Mouse (Mus musculus): ENCODE measurements around the gene Fbxo11.
A peak's percentile ranks its signal among the peaks of the same experiment; 100 is the strongest.

The Fbxo11 gene

DNA sequence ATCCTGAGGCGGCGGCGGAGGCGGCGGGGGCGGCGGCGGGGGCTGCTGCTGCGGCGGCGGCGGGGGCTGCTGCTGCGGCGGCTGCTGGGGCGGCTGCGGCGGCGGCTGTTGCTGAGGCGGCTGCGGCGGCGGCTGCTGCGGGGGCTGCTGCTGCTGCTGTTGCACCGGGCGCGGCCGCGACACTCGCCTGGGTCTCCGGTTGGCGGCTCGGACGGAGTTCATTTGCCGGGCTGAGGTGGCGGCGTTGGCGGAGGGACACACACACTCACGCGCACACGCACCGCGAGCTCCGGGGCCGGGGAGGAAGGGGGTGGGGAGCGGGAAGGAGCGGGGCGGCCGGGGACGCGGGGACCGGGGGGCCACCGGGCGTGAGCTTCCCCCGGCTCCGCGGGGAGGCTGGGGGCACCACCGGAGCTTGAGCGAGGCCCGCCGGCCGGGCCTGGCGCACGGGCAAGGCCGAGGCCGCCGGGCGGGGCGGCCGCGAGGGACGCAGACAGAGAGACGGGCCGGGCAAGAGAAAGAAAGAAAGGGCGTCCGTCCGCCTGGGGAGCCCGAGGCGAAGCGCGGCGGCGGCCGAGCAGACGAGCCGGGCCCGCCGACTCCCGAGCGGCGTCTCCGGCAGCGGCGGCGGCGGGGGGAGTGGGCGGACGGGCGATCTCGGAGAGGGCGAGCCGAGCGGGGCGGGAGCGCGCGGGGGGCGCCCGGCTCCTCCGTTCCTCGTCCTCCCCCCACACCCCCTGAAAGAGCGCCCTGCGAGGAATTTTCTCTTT is at the start of gene Fbxo11:
Gene Fbxo11 (minus strand): TSS at position 261 of the 770 bp plus-strand sequence.
- peak; percentile 34 for DNase-seq (ENCODE audit: low read depth, low spot score)

DNA sequence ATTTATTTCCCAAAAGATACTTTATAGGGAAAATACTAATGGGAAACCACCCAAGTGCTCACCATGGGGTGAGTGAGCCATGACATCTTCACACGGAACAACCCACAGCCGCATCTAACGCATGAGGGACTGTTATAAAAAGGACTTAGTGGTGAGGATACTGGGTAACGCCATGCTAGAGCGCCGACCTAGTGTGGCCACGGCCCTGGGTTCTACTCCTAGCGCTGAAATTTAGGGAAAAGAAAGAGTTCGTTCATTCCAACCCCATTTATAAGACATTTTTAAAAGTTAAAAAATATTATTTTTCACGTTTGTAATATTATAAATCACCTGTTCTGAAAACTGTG is 48.8 kb upstream of the Fbxo11 start:
- no peak for DNase-seq (ENCODE audit: low read depth, low spot score)

DNA sequence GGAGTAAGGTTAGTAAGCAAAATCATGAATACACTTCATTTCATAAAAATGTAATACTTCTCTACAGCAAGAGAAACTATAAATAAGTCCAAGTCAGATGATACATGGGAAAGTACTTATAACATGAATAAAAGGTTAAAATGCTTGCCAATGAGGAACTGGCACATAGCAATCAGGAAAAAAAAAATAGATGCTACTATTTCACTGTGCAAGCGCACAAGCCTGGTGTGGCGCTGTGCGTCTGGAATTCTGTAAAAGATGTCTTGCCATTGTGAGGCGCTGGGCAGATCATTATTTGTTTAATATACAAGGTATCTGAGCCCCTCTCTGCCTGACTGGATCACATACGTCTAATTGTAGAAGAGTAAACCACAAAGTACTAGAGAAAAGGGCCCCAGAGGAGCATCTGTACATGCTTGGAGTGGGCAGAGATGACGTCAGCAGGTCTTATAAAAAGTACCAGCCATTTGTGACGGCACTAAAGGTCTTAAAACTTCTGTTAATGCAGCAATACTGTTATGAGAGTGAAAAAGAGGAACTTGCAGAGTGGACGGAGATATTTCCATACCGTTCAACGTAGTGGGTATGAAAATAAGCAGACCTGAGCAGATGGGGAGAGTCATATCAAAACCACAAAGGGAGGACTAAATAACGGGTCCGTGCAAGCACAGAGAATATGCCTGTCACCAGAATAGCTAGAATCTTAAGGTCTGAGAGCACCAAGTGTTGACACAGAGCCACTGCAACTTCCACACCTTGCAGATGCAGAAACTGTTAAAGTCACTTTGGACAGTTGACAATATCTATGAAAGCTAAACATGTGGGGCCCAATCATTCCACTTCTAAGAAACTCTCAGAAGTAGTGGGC is 48.2 kb upstream of the Fbxo11 start:
- DNase-seq (ENCODE audit: low read depth, low spot score), result no peak

DNA sequence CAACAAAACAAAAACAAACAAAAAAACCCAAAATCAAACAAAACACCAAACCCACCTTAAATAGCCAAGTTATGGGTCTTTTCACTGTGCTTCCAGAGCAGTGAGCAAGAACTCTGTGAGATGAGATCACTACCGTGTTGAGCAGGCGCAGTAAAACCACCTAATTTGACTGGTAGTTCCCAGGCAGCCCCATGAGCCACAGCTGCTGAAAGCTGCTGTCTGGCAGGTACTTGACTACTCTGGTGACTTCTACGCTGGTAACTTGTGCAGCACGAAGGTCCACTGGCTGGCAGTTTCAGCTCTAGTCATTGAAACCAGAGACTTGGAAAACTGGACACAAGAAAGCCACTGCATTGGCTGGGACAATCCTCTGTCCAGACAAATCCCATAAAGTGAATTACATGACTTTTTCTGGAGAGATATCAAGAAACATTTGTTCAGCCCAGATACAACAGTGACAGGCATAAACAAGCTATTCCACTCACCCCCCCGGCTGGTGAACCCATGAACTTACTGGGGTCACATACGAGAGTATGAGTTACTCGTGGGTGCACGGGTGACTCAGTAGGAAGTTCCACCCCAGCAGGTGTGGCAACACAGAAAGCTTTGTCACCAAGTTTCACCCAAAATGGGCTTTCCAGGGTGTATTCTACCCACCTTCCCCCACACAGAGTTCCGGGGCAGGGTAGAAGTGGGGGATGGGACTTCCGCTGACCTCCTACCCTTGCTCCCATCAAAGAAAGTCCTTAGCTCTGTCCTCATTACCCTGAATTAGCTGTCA is 47.0 kb upstream of the Fbxo11 start:
- DNase-seq (ENCODE audit: low read depth, low spot score), result peak; percentile 16

DNA sequence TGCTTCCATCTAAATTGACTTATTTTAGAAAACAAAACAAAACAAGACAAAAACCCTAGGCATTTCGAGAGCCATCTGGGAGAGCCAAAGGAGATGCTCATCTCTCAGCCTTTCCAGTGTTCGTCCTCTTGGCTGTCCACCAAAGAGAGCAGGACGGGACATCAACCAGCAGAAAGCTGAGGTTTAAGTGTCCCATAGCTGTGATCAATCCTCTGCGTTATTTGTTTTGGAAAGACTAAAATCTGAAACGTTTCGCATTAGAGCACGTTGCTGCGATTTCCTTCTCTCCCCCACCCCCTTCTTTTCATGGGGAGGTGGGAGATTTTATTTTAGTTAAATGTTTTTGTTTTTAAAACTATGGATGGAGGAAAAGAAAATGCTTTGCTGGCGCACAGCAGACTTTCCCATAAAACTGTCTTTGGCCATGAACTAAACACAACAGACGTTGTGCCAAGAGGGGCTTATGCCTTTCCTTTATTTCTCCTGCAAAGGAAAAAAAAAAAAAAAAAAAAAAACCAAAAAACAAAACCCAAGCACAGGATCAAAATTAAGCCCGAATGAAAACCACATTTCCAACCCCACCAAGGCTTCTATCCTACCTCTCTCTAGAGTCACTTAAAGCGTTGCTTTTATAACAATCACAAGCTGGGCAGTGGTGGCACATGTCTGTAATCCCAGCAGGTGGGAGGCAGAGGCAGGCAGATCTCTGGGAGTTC is 46.1 kb upstream of the Fbxo11 start:
- no peak for DNase-seq (ENCODE audit: low read depth, low spot score)

DNA sequence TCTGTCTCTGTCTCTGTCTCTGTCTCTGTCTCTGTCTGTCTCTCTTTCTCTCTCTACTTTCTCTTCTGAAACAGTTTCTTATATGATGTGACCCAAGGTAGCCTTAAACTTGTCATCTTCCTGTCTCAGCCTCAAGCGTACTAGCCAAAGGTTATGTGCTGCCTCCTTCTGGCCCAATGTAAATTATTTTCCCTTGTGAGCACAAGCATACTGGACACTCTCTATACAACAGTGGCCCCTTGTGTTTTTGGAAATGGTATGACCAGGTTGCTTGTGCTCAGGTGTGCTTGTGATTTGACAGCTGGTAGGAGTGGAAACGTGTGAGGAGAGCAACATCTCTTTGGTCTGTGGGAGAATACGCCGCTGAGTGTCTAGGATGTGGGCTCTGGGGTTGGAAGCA is 42.6 kb upstream of the Fbxo11 start:
- DNase-seq (ENCODE audit: low read depth, low spot score), result no peak

DNA sequence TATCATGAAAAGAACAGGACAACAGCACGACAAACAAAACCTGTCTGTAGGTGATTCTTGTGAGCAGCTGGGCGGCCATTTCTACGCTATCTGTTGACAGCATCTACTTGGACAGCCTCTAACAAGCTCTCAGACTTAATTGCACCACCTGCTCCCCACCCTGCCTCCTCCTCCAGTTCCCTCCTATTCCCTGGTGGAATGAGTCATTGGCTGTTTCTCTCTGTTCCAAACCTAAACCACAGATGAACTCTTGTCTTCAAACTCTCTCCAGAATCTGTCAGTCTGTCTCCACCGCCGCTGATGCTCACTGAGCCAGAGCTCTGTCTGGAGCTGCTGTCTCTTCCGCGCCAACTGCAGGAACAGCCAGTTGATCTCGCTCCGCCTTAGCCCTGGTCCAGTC is 41.3 kb upstream of the Fbxo11 start:
- DNase-seq (ENCODE audit: low read depth, low spot score), result peak; percentile 88

DNA sequence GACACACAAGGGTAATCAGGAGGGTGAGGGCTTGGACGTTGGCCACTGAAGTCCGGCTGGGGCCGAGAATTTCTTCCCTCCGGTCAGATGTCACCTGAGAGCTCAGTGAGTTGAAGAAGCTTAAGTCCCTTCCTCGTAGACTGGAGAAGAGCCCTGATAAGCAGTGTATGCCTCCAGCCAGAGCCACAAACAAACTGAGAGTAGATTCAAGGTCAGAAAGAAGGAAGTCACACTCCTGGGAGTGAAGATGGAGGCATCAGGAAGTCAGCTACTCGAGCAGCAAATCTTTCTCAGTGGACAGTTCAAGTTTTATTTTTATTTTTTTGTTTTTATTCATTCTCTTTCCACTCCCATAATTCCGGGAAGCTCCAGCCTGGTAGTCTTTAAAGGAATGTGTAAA is 37.5 kb upstream of the Fbxo11 start:
- DNase-seq (ENCODE audit: low read depth, low spot score), result no peak

DNA sequence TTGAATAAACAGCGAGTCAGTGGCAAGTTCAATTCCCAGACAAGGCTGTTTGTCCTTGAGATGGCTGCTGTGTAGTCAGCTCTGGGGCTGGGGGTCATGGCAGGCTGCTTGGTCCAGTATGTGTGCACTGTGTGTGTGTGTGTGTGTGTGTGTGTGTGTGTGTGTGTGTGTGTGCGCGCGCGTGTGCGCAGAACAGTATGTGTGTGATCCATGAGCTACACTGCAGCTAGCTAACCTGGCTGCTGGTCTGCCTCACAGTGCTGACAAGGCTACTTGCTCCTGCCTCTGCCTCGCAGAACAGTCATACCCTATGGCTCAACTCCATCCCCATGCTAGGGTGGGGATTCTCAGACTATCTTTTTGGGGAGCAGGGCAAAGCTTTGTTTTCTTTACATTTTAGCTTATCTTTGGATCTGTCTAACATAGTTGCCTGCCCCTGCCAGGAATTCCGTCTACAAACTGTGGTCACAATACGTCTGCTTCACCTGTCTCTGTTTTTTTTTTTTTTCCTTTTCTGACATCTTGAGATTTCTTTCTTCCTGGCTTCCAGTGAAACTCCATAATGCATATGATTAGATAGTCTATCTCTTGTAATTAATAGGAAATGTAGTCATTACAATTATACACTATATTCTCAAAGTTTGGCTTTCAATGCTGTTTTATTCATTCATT is 33.2 kb upstream of the Fbxo11 start:
- DNase-seq (ENCODE audit: low read depth, low spot score), result no peak

DNA sequence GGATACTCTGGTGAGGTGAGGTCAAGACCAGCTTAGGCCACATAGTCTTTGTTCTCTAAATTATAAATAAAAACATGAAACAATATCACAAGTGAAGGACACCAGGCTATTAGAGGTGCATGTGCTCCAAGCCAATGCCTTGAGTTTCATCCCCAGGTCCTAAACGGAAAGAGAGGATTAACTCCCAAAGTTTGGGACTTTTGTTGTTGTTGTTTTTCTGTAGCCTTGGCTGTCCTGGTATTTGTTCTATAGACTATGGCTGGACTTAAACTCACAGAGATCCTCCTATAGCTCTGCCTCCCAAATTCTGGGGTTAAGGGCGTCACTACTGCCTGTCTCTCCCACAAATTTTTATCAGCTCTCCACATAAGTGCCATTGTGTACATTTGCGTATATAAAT is 32.5 kb upstream of the Fbxo11 start:
- DNase-seq (ENCODE audit: low read depth, low spot score), result no peak

DNA sequence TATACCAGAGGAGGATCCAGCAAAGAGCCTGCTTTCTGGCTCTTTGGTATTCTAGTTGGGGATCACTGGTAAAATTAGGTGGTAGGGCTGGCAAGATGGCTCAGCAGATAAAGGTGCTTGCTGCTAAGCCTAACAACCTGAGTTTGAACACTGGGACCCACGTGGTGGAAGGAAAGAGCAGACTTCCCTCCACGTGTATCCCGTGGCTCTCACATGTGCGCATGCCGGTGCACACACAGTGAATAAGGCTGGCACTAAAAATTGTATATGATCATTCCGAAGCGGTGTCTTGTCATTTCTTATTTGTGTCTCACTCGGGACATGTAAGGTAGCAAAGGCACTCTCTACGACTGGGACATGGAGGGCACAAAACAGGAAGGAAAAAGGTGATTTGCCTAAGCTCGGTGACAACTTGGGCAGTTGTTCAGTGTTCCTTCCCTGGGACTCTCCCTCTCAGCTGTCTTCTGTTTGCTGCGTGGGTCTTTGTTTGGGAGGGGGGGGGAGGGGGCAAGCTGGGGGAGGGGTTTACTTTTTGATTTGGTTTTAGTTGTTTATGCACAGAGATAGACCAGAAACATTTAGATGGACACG is 31.8 kb upstream of the Fbxo11 start:
- DNase-seq (ENCODE audit: low read depth, low spot score), result no peak

DNA sequence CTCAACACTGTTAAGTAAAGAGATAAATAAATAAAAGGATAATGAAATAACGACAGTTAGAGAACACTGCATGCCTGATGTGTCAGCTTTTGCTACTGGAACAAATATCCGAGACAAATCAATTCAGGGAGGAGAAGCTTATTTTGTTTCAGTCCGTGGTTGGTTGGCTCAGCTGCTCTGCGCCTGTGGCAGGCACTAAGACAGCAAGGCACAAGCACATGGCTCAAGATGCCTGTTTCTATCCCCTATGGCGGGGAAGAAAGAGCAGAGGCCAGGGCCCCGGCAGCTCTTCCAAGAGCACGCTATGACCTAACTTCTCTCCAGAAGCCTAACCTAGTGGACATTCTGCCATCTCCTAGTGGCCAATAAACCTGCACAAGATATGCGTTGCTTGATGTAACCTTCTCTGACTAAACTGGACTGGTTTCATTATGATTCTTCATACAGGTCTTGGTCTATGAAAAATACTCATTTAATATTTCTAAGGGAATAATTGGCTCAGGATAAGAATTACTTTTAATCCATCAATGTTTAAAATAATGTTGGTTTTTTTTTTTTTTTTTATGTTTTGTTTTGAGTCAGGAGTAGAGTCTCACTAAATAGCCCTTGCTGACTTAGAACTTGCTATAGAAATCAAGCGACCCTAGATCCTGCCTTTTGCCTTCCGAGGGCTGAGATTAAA is 30.6 kb upstream of the Fbxo11 start:
- no peak for DNase-seq (ENCODE audit: low read depth, low spot score)

DNA sequence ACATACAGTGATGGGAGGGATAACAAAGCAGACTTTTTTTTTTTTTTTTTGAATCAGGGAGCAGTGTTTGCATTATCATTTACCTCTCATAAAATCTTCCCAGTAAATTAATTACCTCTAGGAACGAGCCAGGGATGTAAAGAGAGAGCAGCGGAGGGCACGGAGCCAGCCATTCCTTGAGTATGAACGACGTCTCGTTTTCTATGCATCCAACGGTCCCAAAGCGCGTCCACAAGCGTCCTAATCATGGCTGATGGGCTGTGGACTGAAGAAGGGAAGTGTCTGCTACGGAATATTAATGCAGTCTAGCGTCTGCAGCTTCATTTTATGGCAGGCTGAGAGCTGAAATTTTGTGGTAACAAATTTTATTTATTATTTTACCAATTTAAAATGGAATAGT is 29.2 kb upstream of the Fbxo11 start:
- no peak for DNase-seq (ENCODE audit: low read depth, low spot score)

DNA sequence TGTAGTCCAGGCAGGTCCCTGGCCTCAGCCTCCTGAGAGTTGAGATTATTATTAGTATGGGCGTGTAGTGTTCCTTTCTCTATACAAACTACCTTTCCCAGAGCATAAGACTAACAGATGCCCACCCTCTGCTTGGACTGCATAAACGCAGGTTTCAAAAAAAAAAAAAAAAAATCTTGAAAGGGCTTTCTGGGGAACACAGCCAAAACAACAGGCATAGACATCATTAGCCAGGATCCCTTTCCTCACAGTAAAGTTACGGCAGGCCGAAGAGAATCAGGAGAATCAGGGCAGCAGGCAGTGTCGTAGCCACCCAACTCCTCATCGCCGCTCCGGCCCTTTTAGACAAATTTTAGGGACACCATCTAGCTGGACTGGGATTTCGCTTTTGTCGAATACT is 28.7 kb upstream of the Fbxo11 start:
- DNase-seq (ENCODE audit: low read depth, low spot score), result no peak

DNA sequence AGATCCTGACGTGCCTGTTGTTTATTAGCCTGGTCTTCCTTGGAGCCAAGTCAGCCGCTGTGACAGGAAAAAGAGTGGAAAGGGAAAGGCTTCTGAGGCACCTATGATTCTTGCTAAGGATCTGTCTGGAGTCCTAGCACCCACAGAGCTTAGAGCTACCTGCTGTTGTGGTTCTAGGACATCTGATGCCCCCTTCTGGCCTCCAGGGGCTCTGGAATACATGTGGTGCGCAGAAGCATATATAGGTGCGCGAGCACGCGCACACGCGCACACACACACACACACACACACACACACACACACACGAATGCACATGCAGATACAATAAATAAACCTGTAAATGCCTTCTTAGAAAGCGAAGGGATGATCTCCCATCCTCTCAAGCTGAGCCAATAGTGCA is 20.9 kb upstream of the Fbxo11 start:
- DNase-seq (ENCODE audit: low read depth, low spot score), result no peak

DNA sequence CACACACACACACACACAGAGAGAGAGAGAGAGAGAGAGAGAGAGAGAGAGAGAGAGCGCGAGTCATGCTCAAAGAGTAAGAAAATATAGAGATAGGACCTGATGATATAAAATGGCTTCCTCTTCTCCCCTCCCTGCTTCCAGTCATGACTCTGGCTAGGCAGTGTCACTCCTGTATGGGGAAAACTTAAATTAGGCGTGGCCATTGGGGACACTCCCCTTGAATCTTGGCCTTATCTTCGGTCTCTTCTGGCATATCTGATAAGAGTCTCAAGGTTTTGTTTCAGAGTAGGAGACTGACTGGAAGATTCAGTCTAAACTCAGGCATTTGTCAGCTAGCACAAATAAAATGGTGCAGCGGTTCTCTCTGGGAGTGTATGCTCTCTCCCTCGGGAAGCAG is 16.4 kb upstream of the Fbxo11 start:
- DNase-seq (ENCODE audit: low read depth, low spot score), result no peak

DNA sequence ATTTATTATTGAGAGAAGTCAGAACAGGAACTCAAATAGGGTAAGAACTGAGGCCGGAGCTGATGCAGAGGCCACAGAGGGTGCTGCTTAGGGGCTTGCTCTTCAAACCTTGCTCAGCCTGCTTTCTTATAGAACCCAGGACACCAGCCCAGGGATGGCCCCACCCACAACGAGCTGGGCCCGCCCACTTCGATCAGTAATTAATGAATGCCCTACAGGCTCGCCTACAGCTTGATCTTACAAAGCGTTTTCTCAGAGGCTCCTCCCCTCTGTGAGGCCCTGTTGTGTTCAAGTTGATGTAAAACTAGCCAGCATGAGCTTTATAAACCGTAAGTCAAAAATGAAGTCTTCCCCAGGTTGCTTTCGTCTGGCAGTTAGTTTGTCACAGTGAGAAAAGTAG is 14.7 kb upstream of the Fbxo11 start:
- no peak for DNase-seq (ENCODE audit: low read depth, low spot score)

DNA sequence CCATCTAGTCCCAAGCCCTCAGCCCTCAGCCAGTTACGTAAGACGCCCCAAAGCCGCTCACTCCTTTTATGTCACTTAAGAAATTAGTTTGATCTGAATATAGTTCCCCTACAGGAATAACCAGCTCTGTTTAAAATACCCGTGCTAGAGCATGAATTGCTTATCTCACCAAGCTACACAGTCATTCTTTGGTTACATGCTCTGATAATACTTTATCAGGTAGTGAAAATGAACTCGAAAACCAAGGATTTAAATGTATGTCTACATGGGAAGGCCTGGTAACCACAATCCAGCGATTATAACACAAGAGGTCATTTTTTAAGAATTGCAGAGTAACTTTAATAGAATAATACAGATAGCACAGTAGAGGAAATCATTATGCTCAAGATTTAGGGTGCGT is 7.0 kb upstream of the Fbxo11 start:
- no peak for DNase-seq (ENCODE audit: low read depth, low spot score)

DNA sequence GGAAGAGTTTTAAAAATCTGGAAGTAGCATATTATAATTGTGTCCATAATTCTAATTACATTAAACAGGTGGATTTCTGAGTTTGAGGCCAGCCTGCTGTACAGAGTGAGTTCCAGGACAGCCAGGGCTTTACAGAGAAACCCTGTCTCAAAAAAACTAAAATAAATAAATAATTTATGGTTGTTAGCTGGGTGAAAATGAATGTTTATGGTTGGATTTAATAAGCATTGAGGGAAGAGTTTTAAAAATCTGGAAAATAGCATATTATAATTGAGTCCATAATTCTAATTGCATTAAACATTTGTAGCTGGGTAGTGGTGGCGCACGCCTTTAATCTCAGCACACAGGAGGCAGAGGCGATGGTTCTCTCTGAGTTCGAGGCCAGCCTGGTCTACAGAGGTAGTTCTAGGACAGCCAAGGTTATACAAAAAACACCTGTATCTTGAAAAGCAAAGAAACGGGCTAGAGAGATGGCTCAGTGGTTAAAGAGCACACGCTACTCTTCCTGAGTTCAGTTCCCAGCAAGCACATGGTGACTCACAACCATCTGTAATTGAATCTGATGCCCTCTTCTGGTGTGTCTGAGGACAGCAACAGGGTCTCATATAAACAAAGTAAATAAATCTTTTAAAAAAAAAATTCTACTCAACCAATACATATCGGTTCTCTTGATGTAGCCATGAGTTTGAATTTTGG is 3.1 kb upstream of the Fbxo11 start:
- peak; percentile 28 for DNase-seq (ENCODE audit: low read depth, low spot score)
